Mouse (Mus musculus) heart, embryonic 12.5 days (tissue): ENCODE data around the gene Furin. TPM values are rescaled to one million over a fixed set of nuclear protein-coding genes. Genes with fewer than 3 reads are reported as not detected.

Experiments used
- ATAC-seq: fragments of 200-750 bp; cut with Nextera tagmentation; 2 replicates; pipeline ENCODE4 v1.8.0; 2017; ENCODE audit warnings: moderate TSS enrichment, moderate library complexity; ENCODE audit not compliant: insufficient number of reproducible peaks, low FRiP score
- H3K27ac ChIP-seq: fragments of 300-500 bp; sonication (generic); 2 replicates; pipeline ENCODE4 v1.5.1; 2016; ENCODE audit warnings: mild to moderate bottlenecking, moderate library complexity; ENCODE audit not compliant: poor library complexity, severe bottlenecking
- H3K27me3 ChIP-seq: fragments of 300-500 bp; sonication (generic); replicated peaks from 2 replicates; pipeline ENCODE4 v1.6.1; 2016; ENCODE audit warnings: mild to moderate bottlenecking, moderate library complexity
- H3K36me3 ChIP-seq: fragments of 300-500 bp; sonication (generic); 2 replicates; pipeline ENCODE4 v1.6.1; 2016; ENCODE audit warnings: mild to moderate bottlenecking, moderate library complexity
- H3K4me1 ChIP-seq: fragments of 300-500 bp; sonication (generic); replicated peaks from 2 replicates; pipeline ENCODE4 v1.6.1; 2016; ENCODE audit warnings: mild to moderate bottlenecking
- H3K4me2 ChIP-seq: fragments of 300-500 bp; sonication (generic); 2 replicates; pipeline ENCODE4 v1.6.1; 2016; ENCODE audit warnings: mild to moderate bottlenecking, moderate library complexity
- H3K4me3 ChIP-seq: fragments of 300-500 bp; sonication (generic); 2 replicates; pipeline ENCODE4 v1.5.1; 2016; ENCODE audit warnings: mild to moderate bottlenecking
- H3K9ac ChIP-seq: fragments of 300-500 bp; sonication (generic); 2 replicates; pipeline ENCODE4 v1.6.1; 2016; ENCODE audit warnings: mild to moderate bottlenecking, moderate library complexity
- H3K9me3 ChIP-seq: fragments of 300-500 bp; sonication (generic); replicated peaks from 2 replicates; pipeline ENCODE4 v1.6.1; 2016; ENCODE audit warnings: mild to moderate bottlenecking, moderate library complexity
- WGBS: fragments of 180-500 bp; shearing (Covaris S2); methylation state at CpG from one replicate; pipeline ENCODE4 v1.1.7; 2016; 5-methylcytosine and 5-hydroxymethylcytosine counted together
- polyA plus RNA-seq: library from polyadenylated mRNA; unstranded; fragments of >200 nt; fragmentation: Nextera tagmentation; extraction: Ambion mirVana; gene quantifications from 2 replicates; pipeline ENCODE4 v1.2.1, GENCODE M21; 2016

Furin gene
- polyA plus RNA-seq, 1 experiment from 2014 or later, result 24.5 TPM

DNA sequence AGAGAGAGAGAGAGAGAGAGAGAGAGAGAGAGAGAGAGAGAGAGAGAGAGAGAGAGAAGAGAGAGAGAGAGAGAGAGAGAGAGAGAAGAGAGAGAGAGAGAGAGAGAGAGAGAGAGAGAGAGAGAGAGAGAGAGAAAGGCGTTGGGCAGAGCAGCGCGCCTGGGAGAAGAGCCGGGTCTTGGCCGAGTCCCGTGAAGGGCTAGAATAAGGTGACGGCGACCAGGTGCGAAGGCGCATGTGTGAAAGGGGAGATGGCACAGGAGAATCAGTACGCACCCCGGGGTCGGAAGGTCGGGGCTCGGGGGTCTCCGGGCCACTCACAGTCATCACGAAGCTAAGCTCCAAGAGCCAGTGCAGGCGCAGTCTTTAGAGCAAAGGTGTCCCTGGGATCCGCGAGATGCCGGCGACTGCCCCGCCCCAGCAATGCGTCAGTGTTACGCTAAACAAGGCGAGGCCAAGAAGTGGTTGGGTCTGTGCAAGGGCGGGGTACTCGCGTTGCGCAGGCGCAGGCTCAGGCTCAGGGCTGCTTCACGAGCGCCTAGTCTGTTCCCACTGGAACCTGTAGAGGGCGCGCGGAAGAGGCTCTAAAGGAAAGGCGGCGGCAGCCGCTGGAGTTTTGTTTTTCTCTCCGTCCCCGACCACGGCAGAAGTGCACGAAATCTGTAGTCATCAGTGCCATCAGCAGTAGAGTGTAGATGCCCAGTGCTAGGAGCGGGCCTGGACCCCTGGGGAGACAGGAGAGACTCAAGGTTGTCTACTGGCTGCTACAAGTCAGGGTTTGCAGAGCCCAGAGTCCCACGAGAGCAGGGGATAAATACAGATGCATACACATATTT, 65.2 kb downstream of the Furin start:
- Histone ChIP-seq H3K4me3 (peak overlapping the region; percentile 79), H3K9ac (peak overlapping the region; percentile 83), H3K27ac (peak overlapping the region; percentile 78), H3K4me2 (peak overlapping the region; percentile 89), H3K27me3 (no peaks in the 10 kb centered on the region), H3K36me3 (peaks cover 27% of the 10 kb centered on the region), H3K9me3 (no peaks in the 10 kb centered on the region), H3K4me1 (peaks cover 41% of the 10 kb centered on the region)
- WGBS, result under 1% methylated on average over 45 of the region's 45 CpGs
- ATAC-seq, result peak; percentile 97

DNA sequence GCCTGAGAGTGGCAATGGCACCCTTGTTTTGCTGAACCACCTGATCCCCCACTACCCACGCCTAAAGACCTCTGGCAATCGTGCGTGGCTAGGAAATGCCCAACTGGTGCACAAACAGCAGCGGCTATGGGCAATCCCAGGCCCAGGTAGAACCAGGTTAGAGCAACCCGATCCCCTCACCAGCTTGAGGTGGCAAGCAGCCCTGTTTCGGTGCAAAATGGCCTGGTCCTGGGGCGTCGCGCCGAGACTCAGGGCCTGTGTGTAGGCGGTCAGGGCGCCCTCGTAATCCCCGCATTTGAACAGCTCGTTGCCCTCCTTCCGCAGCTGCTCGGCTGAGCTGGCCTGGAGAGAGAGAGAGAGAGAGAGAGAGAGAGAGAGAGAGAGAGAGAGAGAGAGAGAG, 65.9 kb downstream of the Furin start:
- H3K9me3 ChIP-seq, result no peaks in the 10 kb centered on the region
- peaks cover 33% of the 10 kb centered on the region for H3K36me3 ChIP-seq
- ATAC-seq, result no peak
- peak overlapping the region; percentile 89 for H3K4me2 ChIP-seq
- peak overlapping the region; percentile 48; the same call in 1 of the 2 replicates for H3K27ac ChIP-seq
- no peaks in the 10 kb centered on the region for H3K27me3 ChIP-seq
- peak overlapping the region; percentile 83 for H3K9ac ChIP-seq
- peaks cover 41% of the 10 kb centered on the region for H3K4me1 ChIP-seq
- WGBS, result 9% methylated on average over 17 of the region's 17 CpGs
- peak overlapping the region; percentile 79 for H3K4me3 ChIP-seq

Other genes starting within 250 kb of the Furin start
- 10.3 and 10.7 TPM in 2 replicates for gene Sema4b, start 218.6 kb downstream of the Furin start, polyA plus RNA-seq
- gene Cib1, start 172.6 kb downstream of the Furin start, polyA plus RNA-seq, result 43.4 and 47.3 TPM in 2 replicates
- 3.6 and 3.9 TPM in 2 replicates for gene Gdpgp1, start 172.6 kb downstream of the Furin start, polyA plus RNA-seq
- gene Ttll13, start 159.1 kb downstream of the Furin start, polyA plus RNA-seq, result 0.26 and 0.37 TPM in 2 replicates
- gene Ngrn, start 144.2 kb downstream of the Furin start, polyA plus RNA-seq, result 43.0 and 43.4 TPM in 2 replicates
- gene Vps33b, start 135.8 kb downstream of the Furin start, polyA plus RNA-seq, result 11.1 and 12.4 TPM in 2 replicates
- gene Prc1, start 111.0 kb downstream of the Furin start, polyA plus RNA-seq, result 137 and 152 TPM in 2 replicates
- gene Rccd1, start 81.0 kb downstream of the Furin start, polyA plus RNA-seq, result 6.1 and 8.9 TPM in 2 replicates
- gene Unc45a, start 64.4 kb downstream of the Furin start, polyA plus RNA-seq, result 20.5 and 21.0 TPM in 2 replicates
- gene Hddc3, start 62.3 kb downstream of the Furin start, polyA plus RNA-seq, result 14.4 and 15.8 TPM in 2 replicates
- gene Man2a2, start 34.1 kb downstream of the Furin start, polyA plus RNA-seq, result 25.0 and 31.0 TPM in 2 replicates
- 10.2 and 11.4 TPM in 2 replicates for gene Fes, start 17.5 kb downstream of the Furin start, polyA plus RNA-seq
- 26.7 and 29.7 TPM in 2 replicates for gene Blm, start 129.7 kb upstream of the Furin start, polyA plus RNA-seq